Mouse (Mus musculus): ENCODE measurements at regions not wholly inside any gene's neighbourhood (a gene's known extent, or its start where the extent isn't known, plus 50 kb on each side); places are given as distances from the start of the nearest gene placed in this dataset.

- H3K4me3 ChIP-seq (ENCODE audit: control insufficient read depth in 1 of 2, insufficient read depth in 1 of 2, low read depth in 2 of 2, low read length in 2 of 2): no peak overlapping the region
- no peak overlapping the region for H3K27ac ChIP-seq (ENCODE audit: control insufficient read depth, low read depth, low read length)
- H3K9me3 ChIP-seq (replicated peaks; ENCODE audit: insufficient read depth, low read length): no peaks in the 10 kb centered on the region
- no peak for DNase-seq (ENCODE audit: low read depth, low spot score)
- H3K9ac ChIP-seq (ENCODE audit: control insufficient read depth, low read depth, low read length, poor library complexity, severe bottlenecking): no peak overlapping the region
- H3K79me2 ChIP-seq (ENCODE audit: control insufficient read depth, insufficient read depth, low read length, poor library complexity): no peaks in the 10 kb centered on the region
- TF ChIP-seq E2F4 (IDR thresholded peaks at IDR 0.05; ENCODE audit: borderline replicate concordance, low read depth, low read length) (no peak), RCOR1 (IDR thresholded peaks at IDR 0.05; ENCODE audit: low read depth, low read length) (no peak), POLR2AphosphoS2 (IDR thresholded peaks at IDR 0.05; ENCODE audit: low read length) (no peak), MAFK (IDR thresholded peaks at IDR 0.05; ENCODE audit: borderline replicate concordance, low read depth, low read length) (no peak), CTCF (IDR thresholded peaks at IDR 0.05 in 2 of 3, conservative IDR thresholded peaks at IDR 0.05 in 1 of 3; ENCODE audit: control insufficient read depth in 1 of 3, insufficient read depth in 1 of 3, low read depth in 2 of 3, low read length in 3 of 3, poor library complexity in 1 of 3, severe bottlenecking in 1 of 3) (no peak), NRF1 (IDR thresholded peaks at IDR 0.05; ENCODE audit: insufficient read depth, low read depth, low read length, poor library complexity, severe bottlenecking) (no peak), TCF12 (IDR thresholded peaks at IDR 0.05; ENCODE audit: low read depth, low read length) (no peak), JUND (IDR thresholded peaks at IDR 0.05; ENCODE audit: low read depth, low read length) (no peak), ELF1 (IDR thresholded peaks at IDR 0.05; ENCODE audit: low read depth, low read length) (no peak), HCFC1 (IDR thresholded peaks at IDR 0.05; ENCODE audit: low read depth, low read length) (no peak), MAX (IDR thresholded peaks at IDR 0.05; ENCODE audit: low read length) (no peak), ZMIZ1 (IDR thresholded peaks at IDR 0.05; ENCODE audit: low read depth, low read length) (no peak)
- no peaks in the 10 kb centered on the region for H3K36me3 ChIP-seq (ENCODE audit: control insufficient read depth in 1 of 2, insufficient read depth in 2 of 2, low read length in 2 of 2)
- H3K4me1 ChIP-seq (ENCODE audit: control insufficient read depth in 1 of 2, insufficient read depth in 2 of 2, low read length in 2 of 2): no peaks in the 10 kb centered on the region
- H3K27me3 ChIP-seq (ENCODE audit: control insufficient read depth in 1 of 2, insufficient read depth in 2 of 2, low read length in 2 of 2): no peaks in the 10 kb centered on the region
Measured at GRCm38 (mm10) chr11:56716953-56717352, 294.2 kb upstream of the Gria1 start.

GRCm38 (mm10) chr11:56725141-56725540 lies 286.0 kb upstream of the Gria1 start:
- Histone ChIP-seq H3K4me3 (ENCODE audit: control insufficient read depth in 1 of 2, insufficient read depth in 1 of 2, low read depth in 2 of 2, low read length in 2 of 2) (no peak overlapping the region), H3K36me3 (ENCODE audit: control insufficient read depth in 1 of 2, insufficient read depth in 2 of 2, low read length in 2 of 2) (no peaks in the 10 kb centered on the region), H3K27ac (ENCODE audit: control insufficient read depth, low read depth, low read length) (no peak overlapping the region), H3K9ac (ENCODE audit: control insufficient read depth, low read depth, low read length, poor library complexity, severe bottlenecking) (no peak overlapping the region), H3K27me3 (ENCODE audit: control insufficient read depth in 1 of 2, insufficient read depth in 2 of 2, low read length in 2 of 2) (no peaks in the 10 kb centered on the region), H3K9me3 (replicated peaks; ENCODE audit: insufficient read depth, low read length) (no peaks in the 10 kb centered on the region), H3K79me2 (ENCODE audit: control insufficient read depth, insufficient read depth, low read length, poor library complexity) (no peaks in the 10 kb centered on the region), H3K4me1 (ENCODE audit: control insufficient read depth in 1 of 2, insufficient read depth in 2 of 2, low read length in 2 of 2) (no peaks in the 10 kb centered on the region)
- DNase-seq (ENCODE audit: low read depth, low spot score): no peak
- no peak for TF ChIP-seq MAZ (IDR thresholded peaks at IDR 0.05; ENCODE audit: low read depth, low read length)
- TF ChIP-seq RCOR1 (IDR thresholded peaks at IDR 0.05; ENCODE audit: low read depth, low read length): no peak

DNA sequence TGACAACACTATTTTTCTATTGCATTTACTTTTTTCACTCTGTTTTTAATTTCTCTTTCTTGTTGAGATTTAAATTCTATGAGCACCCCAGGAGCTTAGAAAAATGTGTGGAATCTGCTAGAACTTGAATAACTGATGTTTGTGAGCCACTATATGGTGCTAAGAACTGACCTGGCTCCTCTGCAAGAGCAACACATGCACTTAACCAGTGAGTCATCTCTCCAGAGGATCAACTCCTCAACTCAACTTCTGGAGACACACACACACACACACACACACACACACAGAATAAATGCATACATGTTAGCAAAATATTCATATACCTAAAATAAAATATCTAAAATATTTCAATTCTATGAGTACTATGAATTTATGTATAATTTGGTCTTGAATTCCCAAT lies 285.0 kb upstream of the Gria1 start:
- no peaks in the 10 kb centered on the region for H3K9me3 ChIP-seq (replicated peaks; ENCODE audit: insufficient read depth, low read length)
- H3K79me2 ChIP-seq (ENCODE audit: control insufficient read depth, insufficient read depth, low read length, poor library complexity): no peaks in the 10 kb centered on the region
- no peaks in the 10 kb centered on the region for H3K36me3 ChIP-seq (ENCODE audit: control insufficient read depth in 1 of 2, insufficient read depth in 2 of 2, low read length in 2 of 2)
- no peaks in the 10 kb centered on the region for H3K27me3 ChIP-seq (ENCODE audit: control insufficient read depth in 1 of 2, insufficient read depth in 2 of 2, low read length in 2 of 2)
- no peak overlapping the region for H3K9ac ChIP-seq (ENCODE audit: control insufficient read depth, low read depth, low read length, poor library complexity, severe bottlenecking)
- H3K27ac ChIP-seq (ENCODE audit: control insufficient read depth, low read depth, low read length): no peak overlapping the region
- no peak overlapping the region for H3K4me3 ChIP-seq (ENCODE audit: control insufficient read depth in 1 of 2, insufficient read depth in 1 of 2, low read depth in 2 of 2, low read length in 2 of 2)
- no peaks in the 10 kb centered on the region for H3K4me1 ChIP-seq (ENCODE audit: control insufficient read depth in 1 of 2, insufficient read depth in 2 of 2, low read length in 2 of 2)
- no peak for TF ChIP-seq UBTF (IDR thresholded peaks at IDR 0.05; ENCODE audit: borderline replicate concordance, insufficient read depth, low read depth, low read length)
- no peak for TF ChIP-seq BHLHE40 (IDR thresholded peaks at IDR 0.05; ENCODE audit: borderline replicate concordance, low read depth, low read length)
- no peak for TF ChIP-seq KAT2A (conservative IDR thresholded peaks at IDR 0.05; ENCODE audit: low read depth, low read length)
- TF ChIP-seq E2F4 (IDR thresholded peaks at IDR 0.05; ENCODE audit: borderline replicate concordance, low read depth, low read length): no peak
- no peak for TF ChIP-seq EP300 (IDR thresholded peaks at IDR 0.05; ENCODE audit: low read depth in 1 of 2, low read length in 2 of 2)
- no peak for TF ChIP-seq ZC3H11A (IDR thresholded peaks at IDR 0.05; ENCODE audit: low read depth, low read length)
- TF ChIP-seq MXI1 (IDR thresholded peaks at IDR 0.05; ENCODE audit: low read depth, low read length): no peak
- TF ChIP-seq SMC3 (IDR thresholded peaks at IDR 0.05; ENCODE audit: low read depth, low read length): no peak
- no peak for TF ChIP-seq JUND (IDR thresholded peaks at IDR 0.05; ENCODE audit: low read depth, low read length)
- TF ChIP-seq MAX (IDR thresholded peaks at IDR 0.05; ENCODE audit: low read length): no peak
- no peak for TF ChIP-seq ZNF384 (IDR thresholded peaks at IDR 0.05; ENCODE audit: low read depth, low read length)
- no peak for TF ChIP-seq ZKSCAN1 (IDR thresholded peaks at IDR 0.05; ENCODE audit: low read depth, low read length)
- no peak for TF ChIP-seq MAZ (IDR thresholded peaks at IDR 0.05; ENCODE audit: low read depth, low read length)
- no peak for TF ChIP-seq POLR2A (IDR thresholded peaks at IDR 0.05; ENCODE audit: control insufficient read depth in 1 of 2, insufficient read depth in 1 of 2, low read depth in 1 of 2, low read length in 2 of 2, poor library complexity in 1 of 2)
- TF ChIP-seq TBP (IDR thresholded peaks at IDR 0.05; ENCODE audit: low read depth, low read length): no peak
- no peak for TF ChIP-seq MYB (IDR thresholded peaks at IDR 0.05; ENCODE audit: low read depth, low read length)
- DNase-seq (ENCODE audit: low read depth, low spot score): no peak

Data from MEL (cell line).